Mouse (Mus musculus) bone marrow macrophage, adult 2 months (primary cell): ENCODE measurements around the gene E2f4.

Experiments used
- CTCF ChIP-seq: IDR thresholded peaks from 2 replicates; pipeline ENCODE4 v1.5.1; 2012; ENCODE audit warnings: low read depth, mild to moderate bottlenecking, low read length, moderate library complexity
- POLR2A ChIP-seq: IDR thresholded peaks from 2 replicates; pipeline ENCODE4 v1.6.1; 2012; ENCODE audit warnings: mild to moderate bottlenecking, low read depth, low read length, borderline replicate concordance

DNA sequence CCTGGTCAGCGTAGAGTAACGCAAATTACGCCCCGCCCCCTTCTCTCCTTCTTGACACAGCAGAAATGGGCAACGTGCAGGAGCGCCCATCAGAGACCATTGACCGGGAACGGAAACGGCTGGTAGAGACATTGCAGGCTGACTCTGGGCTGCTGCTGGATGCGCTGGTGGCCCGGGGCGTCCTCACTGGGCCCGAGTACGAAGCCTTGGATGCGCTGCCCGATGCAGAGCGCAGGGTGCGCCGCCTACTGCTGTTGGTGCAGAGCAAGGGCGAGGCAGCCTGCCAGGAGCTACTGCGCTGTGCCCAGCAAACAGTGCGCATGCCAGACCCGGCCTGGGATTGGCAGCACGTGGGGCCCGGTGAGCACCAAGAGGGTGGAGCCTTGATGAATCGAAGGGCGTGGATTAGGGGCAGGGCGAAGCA lies 18.5 kb upstream of the E2f4 start:
- TF ChIP-seq POLR2A = no peak
- TF ChIP-seq CTCF = no peak
